Mouse (Mus musculus) midbrain, postnatal 0 days (tissue): ENCODE results near the gene Cntnap2. TPM values are rescaled to one million over a fixed set of nuclear protein-coding genes. Genes with fewer than 3 reads are reported as not detected.
"Not testable (repeated sequence)": the region's sequence is repeated elsewhere in the genome, so short reads cannot be mapped to it uniquely, and the experiment has no call there.

Experiments
- ATAC-seq: fragments of 200-750 bp; cut with Nextera tagmentation; 2 replicates; pipeline ENCODE4 v1.8.0; 2017; ENCODE audit warnings: moderate number of reproducible peaks, mild to moderate bottlenecking, moderate TSS enrichment, moderate library complexity; ENCODE audit not compliant: low FRiP score
- DNase-seq: peaks from one replicate; pipeline ENCODE4 v3.0.0-alpha.2; 2015; ENCODE audit warnings: low spot score
- H3K27ac ChIP-seq: fragments of 300-500 bp; sonication (generic); 2 replicates; pipeline ENCODE4 v1.5.1; 2014; ENCODE audit warnings: low read depth, mild to moderate bottlenecking, low read length, mixed read lengths
- H3K27me3 ChIP-seq: fragments of 300-500 bp; sonication (generic); 2 replicates; pipeline ENCODE4 v1.6.1; 2014; ENCODE audit warnings: low read length, control low read depth, mixed read lengths; ENCODE audit not compliant: insufficient read depth
- H3K36me3 ChIP-seq: fragments of 300-500 bp; sonication (generic); 2 replicates; pipeline ENCODE4 v1.6.1; 2014; ENCODE audit warnings: low read length, control low read depth, mixed read lengths; ENCODE audit not compliant: insufficient read depth
- H3K4me1 ChIP-seq: fragments of 300-500 bp; sonication (generic); 2 replicates; pipeline ENCODE4 v1.6.1; 2014; ENCODE audit warnings: mild to moderate bottlenecking, control low read depth, antibody characterized with exemption, low read length, mixed read lengths; ENCODE audit not compliant: insufficient read depth
- H3K4me2 ChIP-seq: fragments of 300-500 bp; sonication (generic); 2 replicates; pipeline ENCODE4 v1.6.1; 2014; ENCODE audit warnings: low read depth, mild to moderate bottlenecking, low read length, mixed read lengths; ENCODE audit not compliant: poor library complexity, severe bottlenecking
- H3K4me3 ChIP-seq: fragments of 300-500 bp; sonication (generic); 2 replicates; pipeline ENCODE4 v1.5.1; 2014; ENCODE audit warnings: low read depth, mild to moderate bottlenecking, low read length, moderate library complexity
- H3K9ac ChIP-seq: fragments of 300-500 bp; sonication (generic); replicated peaks from 2 replicates; pipeline ENCODE4 v1.6.1; 2014; ENCODE audit warnings: mild to moderate bottlenecking, low read length, moderate library complexity, mixed read lengths; ENCODE audit not compliant: poor library complexity, severe bottlenecking
- H3K9me3 ChIP-seq: fragments of 300-500 bp; sonication (generic); 2 replicates; pipeline ENCODE4 v1.6.1; 2016; ENCODE audit warnings: low read length, control low read depth
- CTCF ChIP-seq: IDR thresholded peaks from 2 replicates; pipeline ENCODE4 v1.5.1; 2016; ENCODE audit warnings: antibody characterized with exemption, mild to moderate bottlenecking
- WGBS: fragments of 180-500 bp; shearing (Covaris S2); extraction: QIAGEN DNeasy Blood & Tissue Kit; methylation state at CpG from one replicate; pipeline ENCODE4 v1.1.7; 2014; 5-methylcytosine and 5-hydroxymethylcytosine counted together
- polyA plus RNA-seq: library from polyadenylated mRNA; unstranded; fragments of >200 nt; fragmentation: Nextera tagmentation; extraction: Ambion mirVana; gene quantifications from 2 replicates; pipeline ENCODE4 v1.2.1, GENCODE M21; 2015
- total RNA-seq: library from RNA; depleted of rRNA; stranded (reverse); fragments of >200 nt; gene quantifications from 2 replicates; pipeline ENCODE4 v1.2.3, GENCODE M21; 2014

Cntnap2 gene
- total and polyA plus RNA-seq, 2 experiments from 2014 or later: 51.1 to 106 TPM

DNA sequence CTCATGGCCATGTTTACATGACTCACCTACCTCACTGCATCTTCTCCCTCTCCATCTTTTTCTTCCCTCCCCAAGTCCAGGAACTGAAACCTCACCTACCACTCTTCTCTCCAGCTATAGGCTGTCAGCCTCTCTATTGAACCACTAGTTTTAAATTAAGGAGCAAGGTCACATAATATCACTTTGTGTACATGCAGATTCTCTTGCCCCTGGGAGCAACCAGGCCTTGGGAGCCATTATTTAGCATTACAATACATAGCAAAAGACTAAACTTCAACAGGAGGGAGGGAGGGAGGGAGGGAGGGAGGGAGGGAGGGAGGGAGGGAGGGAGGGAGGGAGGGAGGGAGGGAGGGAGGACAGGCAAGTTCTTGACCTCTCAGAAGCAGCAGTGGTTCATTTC is 2155.6 kb downstream of the Cntnap2 start:
- no peak overlapping the region for H3K4me3 ChIP-seq
- no peaks in the 10 kb centered on the region for H3K27me3 ChIP-seq
- no peak overlapping the region for H3K9ac ChIP-seq
- H3K27ac ChIP-seq: no peak overlapping the region
- no peaks in the 10 kb centered on the region for H3K4me1 ChIP-seq
- TF ChIP-seq CTCF: no peak
- H3K4me2 ChIP-seq: no peak overlapping the region
- ATAC-seq (no peak), DNase-seq (no peak)
- no peaks in the 10 kb centered on the region for H3K9me3 ChIP-seq
- H3K36me3 ChIP-seq: no peaks in the 10 kb centered on the region

DNA sequence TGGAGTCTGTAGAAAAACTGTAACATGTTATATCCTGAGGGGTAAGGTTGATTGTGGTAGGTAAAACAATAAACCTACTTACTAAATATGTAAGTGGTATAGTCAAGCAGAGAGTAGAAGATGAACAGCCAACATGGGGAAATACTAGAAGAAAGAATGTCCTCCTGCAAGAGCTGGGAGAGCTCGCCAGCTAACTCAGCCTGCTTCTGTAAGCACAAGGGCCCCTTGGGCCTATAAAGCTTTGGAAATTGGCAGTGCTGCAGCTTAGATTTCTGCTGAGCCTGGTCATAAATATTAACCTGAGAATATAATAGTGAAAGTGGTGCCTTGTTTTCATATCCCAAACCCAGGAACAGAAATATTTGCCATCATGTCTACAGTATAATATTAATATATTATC is 2164.4 kb downstream of the Cntnap2 start:
- 40% methylated on average over 1 of the region's 1 CpGs for WGBS
- not testable (repeated sequence) for H3K27me3 ChIP-seq, DNase-seq, ATAC-seq, H3K4me3 ChIP-seq, H3K9me3 ChIP-seq, H3K36me3 ChIP-seq, H3K27ac ChIP-seq, H3K9ac ChIP-seq, H3K4me1 ChIP-seq, H3K4me2 ChIP-seq

DNA sequence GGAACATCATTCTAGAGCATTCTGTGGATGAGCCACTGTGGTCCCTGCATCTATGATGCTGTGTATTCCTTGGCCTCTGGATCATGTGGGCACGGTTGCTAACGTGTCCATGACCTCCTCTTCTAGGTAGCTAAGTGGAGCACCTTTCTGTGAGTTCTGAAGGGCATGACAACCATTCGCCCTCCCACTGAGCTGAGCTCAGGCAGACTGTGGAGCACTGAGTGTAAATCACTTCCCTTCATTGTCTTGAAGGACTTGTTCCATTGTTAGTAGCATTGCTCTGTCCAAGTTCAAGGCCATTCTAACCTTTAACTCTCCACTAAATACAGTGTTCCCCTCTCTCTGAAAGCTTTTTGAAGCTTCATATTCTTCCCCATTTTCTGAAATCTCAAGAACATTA is 2166.2 kb downstream of the Cntnap2 start:
- H3K4me1 ChIP-seq, DNase-seq, H3K4me3 ChIP-seq, H3K27me3 ChIP-seq, H3K9me3 ChIP-seq, H3K9ac ChIP-seq, H3K36me3 ChIP-seq, ATAC-seq, H3K27ac ChIP-seq, H3K4me2 ChIP-seq: not testable (repeated sequence)
- 79% methylated on average over 3 of the region's 3 CpGs for WGBS

DNA sequence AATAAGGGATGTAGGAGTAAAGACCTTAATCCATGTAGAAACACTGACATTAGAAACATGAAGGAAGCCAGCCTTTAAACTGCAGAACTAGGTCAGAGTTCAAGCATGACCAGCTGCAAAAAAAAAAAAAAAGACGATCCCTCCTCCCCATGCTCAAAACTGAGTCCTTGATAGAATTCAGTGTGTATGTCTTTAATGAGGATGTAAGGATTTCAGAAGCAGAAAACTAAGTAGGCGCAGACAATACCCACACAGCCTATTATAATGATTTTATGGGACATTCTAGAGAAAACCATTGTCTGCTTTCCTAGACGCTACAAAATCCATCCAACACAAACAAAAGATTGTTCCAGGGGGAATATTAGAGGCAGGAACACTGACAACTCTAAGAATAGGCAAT is 2168.4 kb downstream of the Cntnap2 start:
- no peak for TF ChIP-seq CTCF
- no peak overlapping the region for H3K4me3 ChIP-seq
- WGBS: 18% methylated on average over 3 of the region's 3 CpGs
- H3K9ac ChIP-seq: no peak overlapping the region
- no peak overlapping the region for H3K27ac ChIP-seq
- H3K9me3 ChIP-seq: no peaks in the 10 kb centered on the region
- DNase-seq (peak; percentile 10), ATAC-seq (no peak)
- H3K4me2 ChIP-seq: no peak overlapping the region
- no peaks in the 10 kb centered on the region for H3K36me3 ChIP-seq
- H3K4me1 ChIP-seq: no peaks in the 10 kb centered on the region
- H3K27me3 ChIP-seq: no peaks in the 10 kb centered on the region

DNA sequence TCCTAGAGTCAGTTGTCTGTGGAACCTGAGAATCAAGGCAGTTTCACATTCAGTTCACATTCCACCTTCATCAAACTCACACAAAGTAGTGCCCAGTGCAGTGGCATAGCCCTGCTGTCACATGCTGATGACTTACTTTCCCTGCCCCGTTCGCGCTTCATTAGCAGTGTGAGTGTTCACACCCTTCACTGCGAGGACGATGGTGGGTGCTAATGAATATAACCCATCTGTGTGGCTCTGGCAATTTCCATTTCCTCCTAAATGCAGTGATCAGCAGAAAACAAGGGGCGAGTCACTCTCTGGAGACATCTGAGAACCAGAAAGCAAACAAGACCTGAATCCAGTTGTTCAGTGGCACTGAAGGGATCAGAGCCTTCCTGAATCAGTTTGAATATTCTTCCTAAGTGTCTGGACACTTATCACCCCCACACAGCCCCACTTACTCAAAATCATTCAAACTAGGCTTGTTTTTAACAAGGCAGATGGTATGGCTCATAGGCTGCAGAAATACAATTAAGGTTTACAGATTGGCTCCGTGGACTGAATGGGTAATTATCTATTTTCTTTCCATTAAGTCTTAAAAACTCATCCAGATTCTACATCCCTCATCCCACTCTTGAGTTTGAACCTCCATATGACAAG is 2169.6 kb downstream of the Cntnap2 start:
- WGBS: 41% methylated on average over 7 of the region's 7 CpGs
- Histone ChIP-seq H3K27me3 (no peaks in the 10 kb centered on the region), H3K4me1 (no peaks in the 10 kb centered on the region), H3K4me2 (no peak overlapping the region), H3K4me3 (no peak overlapping the region), H3K9me3 (no peaks in the 10 kb centered on the region), H3K36me3 (no peaks in the 10 kb centered on the region), H3K9ac (no peak overlapping the region), H3K27ac (no peak overlapping the region)
- ATAC-seq (no peak), DNase-seq (no peak)
- no peak for TF ChIP-seq CTCF

DNA sequence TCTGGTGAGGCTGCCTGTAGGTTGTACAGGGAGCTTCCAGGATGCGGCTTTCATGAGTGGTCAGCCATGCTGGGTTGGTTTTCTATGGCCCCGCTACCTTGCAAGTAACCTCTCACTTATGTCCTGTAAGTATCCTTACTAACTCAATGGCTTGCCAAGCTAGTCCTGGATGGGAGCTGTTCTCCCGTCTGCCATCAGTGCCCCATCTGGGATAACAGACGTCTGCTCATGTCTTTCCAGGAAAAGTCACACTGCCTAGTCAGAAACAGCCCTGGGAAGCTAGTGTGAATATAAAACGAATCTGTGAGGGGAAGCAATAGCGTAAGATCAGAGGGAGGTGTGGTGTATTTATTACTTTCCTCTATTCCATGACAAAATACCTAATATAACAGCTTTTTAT is 2172.4 kb downstream of the Cntnap2 start:
- Histone ChIP-seq H3K36me3 (no peaks in the 10 kb centered on the region), H3K9me3 (no peaks in the 10 kb centered on the region), H3K27me3 (no peaks in the 10 kb centered on the region), H3K4me1 (no peaks in the 10 kb centered on the region), H3K4me3 (no peak overlapping the region), H3K27ac (no peak overlapping the region), H3K4me2 (no peak overlapping the region), H3K9ac (no peak overlapping the region)
- DNase-seq: peak; percentile 5
- ATAC-seq: no peak
- no peak for TF ChIP-seq CTCF
- 81% methylated on average over 6 of the region's 6 CpGs for WGBS
